Mouse (Mus musculus) lung, embryonic 15.5 days (tissue): ENCODE data around the gene Cacng5. TPM values are rescaled to one million over a fixed set of nuclear protein-coding genes. Genes with fewer than 3 reads are reported as not detected.

Source experiments
- ATAC-seq: fragments of 200-750 bp; cut with Nextera tagmentation; 2 replicates; pipeline ENCODE4 v1.8.0; 2017; ENCODE audit warnings: moderate number of reproducible peaks, borderline replicate concordance; ENCODE audit not compliant: low FRiP score, low TSS enrichment; ENCODE audit errors: extremely low read depth
- H3K27ac ChIP-seq: fragments of 300-500 bp; sonication (generic); 2 replicates; pipeline ENCODE4 v1.5.1; 2015; ENCODE audit warnings: moderate library complexity, mild to moderate bottlenecking, inconsistent platforms
- H3K27me3 ChIP-seq: fragments of 300-500 bp; sonication (generic); 2 replicates; pipeline ENCODE4 v1.6.1; 2015; ENCODE audit warnings: inconsistent platforms
- H3K36me3 ChIP-seq: fragments of 300-500 bp; sonication (generic); 2 replicates; pipeline ENCODE4 v1.6.1; 2015; ENCODE audit warnings: inconsistent platforms
- H3K4me1 ChIP-seq: fragments of 300-500 bp; sonication (generic); 2 replicates; pipeline ENCODE4 v1.6.1; 2015; ENCODE audit warnings: inconsistent platforms
- H3K4me2 ChIP-seq: fragments of 300-500 bp; sonication (generic); 2 replicates; pipeline ENCODE4 v1.6.1; 2015; ENCODE audit warnings: inconsistent platforms, mild to moderate bottlenecking, moderate library complexity
- H3K4me3 ChIP-seq: fragments of 300-500 bp; sonication (generic); 2 replicates; pipeline ENCODE4 v1.5.1; 2015; ENCODE audit warnings: mild to moderate bottlenecking, inconsistent platforms
- H3K9ac ChIP-seq: fragments of 300-500 bp; sonication (generic); 2 replicates; pipeline ENCODE4 v1.6.1; 2015; ENCODE audit warnings: inconsistent platforms
- H3K9me3 ChIP-seq: fragments of 300-500 bp; sonication (generic); 2 replicates; pipeline ENCODE4 v1.6.1; 2016; ENCODE audit warnings: inconsistent platforms
- WGBS: fragments of 180-500 bp; shearing (Covaris S2); methylation state at CpG from one replicate; pipeline ENCODE4 v1.1.7; 2015; 5-methylcytosine and 5-hydroxymethylcytosine counted together
- polyA plus RNA-seq: library from polyadenylated mRNA; unstranded; fragments of >200 nt; fragmentation: Nextera tagmentation; extraction: Ambion mirVana; gene quantifications from 2 replicates; pipeline ENCODE4 v1.2.1, GENCODE M21; 2015

Cacng5 gene
- polyA plus RNA-seq = 0.13 and 0.20 TPM in 2 replicates

GRCm38 (mm10) chr11:107914634-107915226, at the start of gene Cacng5:
Gene Cacng5 (minus strand): TSS chr11:107915055.
- no peak within 1 kb of the TSS for H3K9ac ChIP-seq
- peak; percentile 52; the same call in 1 of the 2 replicates for ATAC-seq
- WGBS = 5% methylated on average over 36 of the region's 36 CpGs
- H3K27ac ChIP-seq = no peak within 1 kb of the TSS
- H3K27me3 ChIP-seq = peaks cover 30% of the 10 kb centered on the region; the same call in 1 of the 2 replicates
- H3K9me3 ChIP-seq = no peaks in the 10 kb centered on the region
- peak within 1 kb of the TSS; percentile 55 for H3K4me2 ChIP-seq
- 0 out of 2 replicates have a peak, but pooled peaks cover 5% of the 10 kb centered on the region for H3K4me1 ChIP-seq
- peak within 1 kb of the TSS; percentile 20; the same call in 1 of the 2 replicates for H3K4me3 ChIP-seq
- H3K36me3 ChIP-seq = no peaks in the 10 kb centered on the region

- no peak overlapping the region for H3K4me2 ChIP-seq
- H3K4me1 ChIP-seq = no peaks in the 10 kb centered on the region
- H3K9me3 ChIP-seq = no peaks in the 10 kb centered on the region
- H3K36me3 ChIP-seq = peaks cover 7% of the 10 kb centered on the region; the same call in 1 of the 2 replicates
- H3K4me3 ChIP-seq = no peak overlapping the region
- H3K27me3 ChIP-seq = no peaks in the 10 kb centered on the region
- no peak overlapping the region for H3K27ac ChIP-seq
- no peak for ATAC-seq
- whole genome bisulfite sequencing = 75% methylated on average over 13 of the region's 13 CpGs
- H3K9ac ChIP-seq = no peak overlapping the region
Observed at GRCm38 (mm10) chr11:107957566-107958350, 42.9 kb upstream of the Cacng5 start.

GRCm38 (mm10) chr11:107955191-107956062, 40.6 kb upstream of the Cacng5 start:
- WGBS = 62% methylated on average over 10 of the region's 10 CpGs
- H3K36me3 ChIP-seq = peaks cover 4% of the 10 kb centered on the region; the same call in 1 of the 2 replicates
- H3K27ac ChIP-seq = no peak overlapping the region
- H3K27me3 ChIP-seq = no peaks in the 10 kb centered on the region
- H3K9ac ChIP-seq = no peak overlapping the region
- no peak for ATAC-seq
- no peaks in the 10 kb centered on the region for H3K9me3 ChIP-seq
- no peak overlapping the region for H3K4me2 ChIP-seq
- no peak overlapping the region for H3K4me3 ChIP-seq
- H3K4me1 ChIP-seq = no peaks in the 10 kb centered on the region

GRCm38 (mm10) chr11:107951431-107951830, 36.6 kb upstream of the Cacng5 start:
- Histone ChIP-seq H3K4me3 (no peak overlapping the region), H3K9me3 (no peaks in the 10 kb centered on the region), H3K9ac (no peak overlapping the region), H3K27me3 (no peaks in the 10 kb centered on the region), H3K27ac (no peak overlapping the region), H3K36me3 (no peaks in the 10 kb centered on the region), H3K4me2 (no peak overlapping the region), H3K4me1 (no peaks in the 10 kb centered on the region)
- WGBS = 76% methylated on average over 11 of the region's 11 CpGs
- no peak for ATAC-seq

GRCm38 (mm10) chr11:107950658-107951057, 35.8 kb upstream of the Cacng5 start:
- 83% methylated on average over 4 of the region's 4 CpGs for WGBS
- Histone ChIP-seq H3K9me3 (no peaks in the 10 kb centered on the region), H3K27ac (no peak overlapping the region), H3K9ac (no peak overlapping the region), H3K27me3 (no peaks in the 10 kb centered on the region), H3K4me2 (no peak overlapping the region), H3K4me1 (no peaks in the 10 kb centered on the region), H3K36me3 (no peaks in the 10 kb centered on the region), H3K4me3 (no peak overlapping the region)
- ATAC-seq = no peak

GRCm38 (mm10) chr11:107950211-107950610, 35.4 kb upstream of the Cacng5 start:
- no peaks in the 10 kb centered on the region for H3K4me1 ChIP-seq
- ATAC-seq = no peak
- H3K36me3 ChIP-seq = no peaks in the 10 kb centered on the region
- no peaks in the 10 kb centered on the region for H3K9me3 ChIP-seq
- H3K4me3 ChIP-seq = no peak overlapping the region
- no peak overlapping the region for H3K4me2 ChIP-seq
- no peak overlapping the region for H3K9ac ChIP-seq
- H3K27ac ChIP-seq = no peak overlapping the region
- WGBS = 65% methylated on average over 9 of the region's 9 CpGs
- H3K27me3 ChIP-seq = no peaks in the 10 kb centered on the region

GRCm38 (mm10) chr11:107947951-107948350, 33.1 kb upstream of the Cacng5 start:
- 81% methylated on average over 1 of the region's 1 CpGs for WGBS

GRCm38 (mm10) chr11:107946823-107947222, 32.0 kb upstream of the Cacng5 start:
- no peak for ATAC-seq
- no peaks in the 10 kb centered on the region for H3K27me3 ChIP-seq
- H3K9me3 ChIP-seq = no peaks in the 10 kb centered on the region
- 54% methylated on average over 5 of the region's 5 CpGs for WGBS
- H3K4me2 ChIP-seq = no peak overlapping the region
- no peak overlapping the region for H3K9ac ChIP-seq
- no peaks in the 10 kb centered on the region for H3K4me1 ChIP-seq
- H3K4me3 ChIP-seq = no peak overlapping the region
- no peaks in the 10 kb centered on the region for H3K36me3 ChIP-seq
- H3K27ac ChIP-seq = no peak overlapping the region

More at GRCm38 (mm10) chr11:107947951-107948350, 33.1 kb upstream of the Cacng5 start:
- no peaks in the 10 kb centered on the region for H3K36me3 ChIP-seq
- ATAC-seq = no peak
- H3K9me3 ChIP-seq = no peaks in the 10 kb centered on the region
- H3K4me3 ChIP-seq = no peak overlapping the region
- no peak overlapping the region for H3K27ac ChIP-seq
- no peak overlapping the region for H3K4me2 ChIP-seq
- no peaks in the 10 kb centered on the region for H3K4me1 ChIP-seq
- no peaks in the 10 kb centered on the region for H3K27me3 ChIP-seq
- no peak overlapping the region for H3K9ac ChIP-seq

- no peaks in the 10 kb centered on the region for H3K9me3 ChIP-seq
- no peaks in the 10 kb centered on the region for H3K27me3 ChIP-seq
- 80% methylated on average over 2 of the region's 2 CpGs for WGBS
- H3K4me1 ChIP-seq = no peaks in the 10 kb centered on the region
- ATAC-seq = no peak
- no peak overlapping the region for H3K4me2 ChIP-seq
- H3K9ac ChIP-seq = no peak overlapping the region
- H3K36me3 ChIP-seq = peaks cover 15% of the 10 kb centered on the region
- no peak overlapping the region for H3K4me3 ChIP-seq
- no peak overlapping the region for H3K27ac ChIP-seq
Observed at GRCm38 (mm10) chr11:107936929-107937328, 22.1 kb upstream of the Cacng5 start.

GRCm38 (mm10) chr11:107931721-107932120, 16.9 kb upstream of the Cacng5 start:
- Histone ChIP-seq H3K27me3 (no peaks in the 10 kb centered on the region), H3K27ac (no peak overlapping the region), H3K4me1 (no peaks in the 10 kb centered on the region), H3K9ac (no peak overlapping the region), H3K4me2 (no peak overlapping the region), H3K4me3 (no peak overlapping the region), H3K9me3 (no peaks in the 10 kb centered on the region), H3K36me3 (no peaks in the 10 kb centered on the region)
- 0 out of 2 replicates have a peak, but pooled peaks have one; percentile 27 for ATAC-seq
- 32% methylated on average over 7 of the region's 7 CpGs for WGBS

- ATAC-seq = no peak
- no peaks in the 10 kb centered on the region for H3K27me3 ChIP-seq
- WGBS = 78% methylated on average over 11 of the region's 11 CpGs
- no peak overlapping the region for H3K4me3 ChIP-seq
- H3K27ac ChIP-seq = no peak overlapping the region
- H3K4me1 ChIP-seq = no peaks in the 10 kb centered on the region
- H3K9ac ChIP-seq = no peak overlapping the region
- no peaks in the 10 kb centered on the region for H3K36me3 ChIP-seq
- H3K9me3 ChIP-seq = no peaks in the 10 kb centered on the region
- no peak overlapping the region for H3K4me2 ChIP-seq
Observed at GRCm38 (mm10) chr11:107931288-107931687, 16.4 kb upstream of the Cacng5 start.
